Mouse (Mus musculus): Measurements from ENCODE around the gene Vma21.

Gene Vma21

DNA sequence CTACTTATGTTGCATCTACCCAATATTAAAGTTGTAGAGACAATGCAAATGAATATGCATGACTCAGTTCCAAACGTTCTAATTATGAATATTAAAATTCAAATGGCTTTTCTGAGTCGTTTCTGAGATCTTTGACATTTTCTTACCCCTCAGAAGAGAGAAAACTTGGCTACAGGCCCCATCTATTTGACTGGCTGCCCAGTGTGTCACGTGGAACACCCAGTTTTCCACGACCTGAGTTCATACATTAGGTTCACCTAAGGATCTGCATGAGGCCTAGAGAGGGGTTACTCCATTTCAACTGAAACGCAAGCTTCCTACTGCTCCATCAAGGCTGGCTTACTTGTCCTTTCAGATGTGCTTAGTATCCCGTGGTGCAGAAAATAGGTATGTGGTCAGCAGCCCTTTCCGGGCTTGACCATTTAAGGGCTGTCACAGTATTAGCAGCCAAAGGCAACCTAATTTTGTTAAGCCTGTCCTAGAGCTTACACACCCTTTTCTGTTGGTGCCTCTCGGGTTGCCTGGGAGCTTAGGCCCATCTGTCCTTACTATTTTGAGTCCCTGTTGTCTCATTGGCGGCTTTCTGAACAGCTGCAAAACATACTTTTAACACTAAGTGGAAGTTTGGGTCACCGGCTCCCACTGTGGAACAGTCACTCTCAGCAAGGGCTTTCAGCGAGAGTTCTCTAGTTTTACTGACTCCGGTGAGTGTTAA lies at the start of gene Vma21:
Gene Vma21, plus strand, starts transcription at position 294 of the 715 bp plus-strand sequence.
- DNase-seq (ENCODE audit: extremely low spot score, low spot score) = peak; percentile 38

- no peak for DNase-seq (ENCODE audit: extremely low spot score, low spot score)
Observed at GRCm38 (mm10) chrX:71767909-71768308, 47.8 kb upstream of the Vma21 start.

DNA sequence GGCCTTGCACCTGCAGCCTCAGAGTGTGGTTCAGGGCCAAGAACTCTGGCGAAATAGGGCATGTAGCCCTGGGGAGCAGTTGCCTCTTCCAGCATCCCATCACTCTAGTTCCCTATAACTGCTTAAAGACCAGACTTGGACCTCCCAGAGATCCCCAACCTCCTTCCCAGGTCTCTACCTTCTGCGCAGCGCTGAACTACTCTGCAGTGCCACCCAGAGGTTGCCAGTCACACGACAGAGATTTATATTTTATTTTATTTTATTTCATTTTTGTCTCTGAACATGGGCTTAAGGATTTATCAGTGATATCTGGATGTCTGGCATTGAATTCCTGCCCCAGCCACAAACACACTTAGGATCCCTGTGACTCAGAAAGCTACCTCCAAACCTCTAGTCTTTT lies 24.6 kb upstream of the Vma21 start:
- DNase-seq (ENCODE audit: extremely low spot score, low spot score) = no peak

DNA sequence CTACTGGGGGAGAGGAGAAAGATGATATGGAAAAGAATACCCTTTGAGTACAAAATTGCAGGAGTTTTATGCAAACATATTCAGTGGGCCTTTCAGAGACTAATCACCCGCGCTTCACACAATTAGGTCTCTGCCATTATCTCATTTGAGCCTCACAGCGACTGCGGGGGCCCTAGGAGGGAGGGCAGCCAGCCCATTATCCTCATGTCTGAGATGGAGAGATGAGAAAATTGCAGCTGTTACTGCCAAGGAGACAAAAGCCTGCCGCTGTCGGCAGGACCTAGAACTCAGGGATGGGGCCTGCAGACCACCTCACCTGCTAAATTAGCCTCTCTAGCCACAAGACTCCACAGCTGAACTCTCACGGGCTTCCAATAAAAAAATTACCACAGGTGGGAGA lies 18.0 kb upstream of the Vma21 start:
- no peak for DNase-seq (ENCODE audit: extremely low spot score, low spot score)

- no peak for DNase-seq (ENCODE audit: extremely low spot score, low spot score)
Observed at GRCm38 (mm10) chrX:71798883-71799282, 16.8 kb upstream of the Vma21 start.

DNA sequence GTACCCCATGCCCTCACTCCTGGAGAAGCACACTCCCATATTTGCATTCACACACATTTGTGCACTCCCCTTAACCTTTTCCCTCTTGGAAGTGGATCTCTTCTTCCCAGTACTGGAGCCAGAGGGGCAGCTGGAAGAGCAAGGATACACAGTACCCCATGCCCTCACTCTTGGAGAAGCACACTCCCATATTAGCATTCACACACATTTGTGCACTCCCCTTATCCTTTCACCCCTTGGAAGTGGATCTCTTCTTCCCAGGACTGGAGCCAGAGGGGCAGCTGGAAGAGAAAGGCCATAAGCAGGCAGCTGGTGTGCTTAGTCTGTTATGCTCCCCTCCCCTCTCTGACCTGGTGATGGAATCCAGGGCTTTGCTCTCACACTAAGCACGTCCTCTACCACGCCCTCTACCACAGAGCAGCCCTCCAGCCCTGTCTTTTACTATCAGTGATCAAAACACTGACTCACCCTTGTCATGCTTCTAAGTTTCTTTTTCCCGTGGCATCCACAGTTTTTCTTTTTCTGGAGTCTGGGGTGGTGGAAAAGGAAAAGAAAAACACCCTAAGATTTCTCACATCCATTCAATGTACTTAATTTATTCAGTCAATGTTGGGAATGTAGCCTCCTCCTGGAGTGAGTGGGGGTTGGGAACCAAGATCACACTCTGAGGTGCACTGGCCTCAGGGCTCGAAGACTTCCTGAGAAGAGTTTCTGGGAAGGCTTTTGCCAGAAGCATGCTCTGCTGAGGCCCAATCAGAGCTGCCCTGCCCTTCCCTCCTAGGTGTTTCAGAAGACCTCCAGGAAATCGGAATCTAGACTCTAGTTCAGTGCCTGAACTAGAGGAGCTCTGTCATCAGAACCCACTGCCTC lies 3.5 kb upstream of the Vma21 start:
- no peak for DNase-seq (ENCODE audit: extremely low spot score, low spot score)

DNA sequence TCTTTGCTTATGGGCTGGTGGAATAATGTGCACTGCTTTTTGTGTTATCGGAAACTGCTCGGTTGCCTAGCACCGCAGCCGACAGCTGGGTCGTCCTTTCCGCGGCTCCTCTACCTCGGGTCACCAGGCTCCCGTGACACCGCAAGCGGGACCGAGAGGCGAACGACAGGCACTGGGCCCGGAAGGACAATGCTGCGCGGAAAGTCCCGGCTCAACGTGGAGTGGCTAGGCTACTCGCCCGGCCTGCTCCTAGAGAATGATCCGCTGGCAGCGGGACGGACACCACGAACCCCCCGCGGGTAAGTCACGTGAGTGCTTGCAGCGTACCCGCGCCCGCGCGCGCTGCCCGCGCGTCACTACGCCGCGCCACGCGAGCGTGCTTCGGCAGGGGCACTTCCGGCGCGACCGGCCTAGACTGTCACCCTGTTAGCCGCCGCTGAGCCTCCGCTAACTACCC lies 705 bp downstream of the Vma21 start:
- peak; percentile 69 for DNase-seq (ENCODE audit: extremely low spot score, low spot score)

- no peak for DNase-seq (ENCODE audit: extremely low spot score, low spot score)
Observed at GRCm38 (mm10) chrX:71816931-71817361, 1.2 kb downstream of the Vma21 start.

DNA sequence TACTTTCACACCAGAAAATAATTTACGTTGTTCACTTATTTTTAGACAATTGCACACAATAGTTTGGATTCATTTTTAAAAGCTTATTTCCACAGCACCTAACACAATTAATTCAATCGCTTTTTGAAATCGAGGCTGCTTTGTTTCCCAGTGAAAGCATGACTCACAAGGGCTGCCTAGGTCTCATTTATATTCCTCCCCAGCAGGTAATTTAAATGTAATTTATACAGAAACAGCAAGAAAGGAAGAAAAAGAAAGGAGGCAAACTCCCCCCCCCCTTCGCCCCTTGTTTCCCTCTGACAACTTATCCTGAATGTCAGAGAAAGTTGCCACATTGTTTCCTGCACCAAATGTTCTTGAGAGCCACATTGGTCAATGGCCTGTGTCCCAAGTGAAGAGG lies 23.2 kb downstream of the Vma21 start:
- DNase-seq (ENCODE audit: extremely low spot score, low spot score) = no peak

DNA sequence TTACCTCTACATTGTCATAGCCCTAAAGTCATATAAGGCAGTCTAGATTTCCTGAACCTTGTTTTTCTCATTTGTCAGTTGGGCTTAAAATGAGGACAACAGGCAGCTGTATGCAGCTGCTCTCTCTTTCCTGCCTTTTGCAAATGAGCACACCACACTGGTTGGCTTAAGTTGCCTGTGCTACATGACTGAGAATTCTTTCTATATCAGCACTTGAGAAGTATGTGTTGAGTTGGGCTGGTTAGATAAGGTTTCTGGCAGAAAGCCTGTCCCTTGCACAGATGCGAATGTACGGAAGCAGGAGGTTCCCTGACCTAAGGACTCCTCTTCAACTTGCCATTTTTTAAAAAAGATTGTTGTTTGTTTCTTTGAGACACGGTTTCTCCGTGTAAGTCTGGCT lies 31.0 kb downstream of the Vma21 start:
- no peak for DNase-seq (ENCODE audit: extremely low spot score, low spot score)

DNA sequence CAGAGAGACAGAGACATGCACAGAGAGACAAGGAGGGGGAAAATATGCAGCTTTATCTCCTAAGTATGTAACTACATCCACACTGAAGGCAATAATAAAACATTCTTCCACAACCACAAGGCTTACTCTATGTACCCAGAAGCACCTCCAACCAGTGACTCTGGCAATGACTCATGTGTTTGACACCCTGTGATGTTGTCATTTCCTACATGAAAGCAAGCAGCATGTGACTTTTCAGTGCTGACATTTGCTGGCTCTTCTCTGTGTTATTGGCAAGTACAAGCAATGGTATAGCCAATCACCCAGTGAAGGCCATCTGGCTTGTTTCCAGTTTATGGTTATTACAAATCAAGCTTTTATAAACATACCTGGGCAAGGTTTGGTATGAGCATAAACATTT lies 38.1 kb downstream of the Vma21 start:
- DNase-seq (ENCODE audit: extremely low spot score, low spot score) = no peak

Data from neural tube, embryonic 10.5 days (tissue).